Mouse (Mus musculus): Measurements from ENCODE around the gene Miox. TPM values are rescaled to one million over a fixed set of nuclear protein-coding genes. Genes with fewer than 3 reads are reported as not detected.

The Miox gene
- polyA plus RNA-seq, 1 experiment from 2014 or later: 7.1 TPM

GRCm38 (mm10) chr15:89352795-89353194 lies 18.6 kb downstream of the Miox start:
- Histone ChIP-seq H3K4me2 (no peak overlapping the region), H3K4me1 (peaks cover 24% of the 10 kb centered on the region), H3K27ac (no peak overlapping the region), H3K36me3 (peaks cover 44% of the 10 kb centered on the region), H3K9ac (no peak overlapping the region), H3K27me3 (no peaks in the 10 kb centered on the region), H3K4me3 (replicated peaks) (no peak overlapping the region), H3K9me3 (replicated peaks) (no peaks in the 10 kb centered on the region)
- ATAC-seq (replicated peaks; ENCODE audit: low FRiP score): no peak
- WGBS: 95% methylated on average over 12 of the region's 12 CpGs

DNA sequence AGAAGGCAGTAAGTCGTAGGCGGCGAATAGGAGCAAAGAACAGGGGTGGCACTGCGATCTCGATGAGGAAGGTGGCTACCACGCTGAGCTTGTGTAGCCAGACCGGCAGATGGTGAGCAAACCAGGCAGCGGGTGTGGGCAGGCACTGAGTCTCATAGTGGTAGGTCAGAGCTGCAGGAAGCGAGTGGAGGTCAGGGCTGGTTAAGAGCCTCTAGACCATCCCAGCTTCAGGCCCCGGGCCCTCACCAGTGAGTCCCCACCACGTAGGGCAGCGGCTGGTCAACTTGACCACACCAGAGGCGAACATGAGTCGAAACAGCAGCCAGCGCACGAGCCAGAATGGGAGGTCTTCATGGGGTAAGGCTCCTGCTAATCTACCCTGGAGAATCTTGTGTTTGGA lies 19.6 kb downstream of the Miox start:
- Histone ChIP-seq H3K27ac (no peak overlapping the region), H3K9me3 (replicated peaks) (no peaks in the 10 kb centered on the region), H3K9ac (no peak overlapping the region; the same call in 1 of the 2 replicates), H3K4me2 (peak overlapping the region; percentile 69; the same call in 1 of the 2 replicates), H3K4me1 (peaks cover 30% of the 10 kb centered on the region), H3K4me3 (replicated peaks) (peak overlapping the region; percentile 86; the same call in 1 of the 2 replicates), H3K27me3 (no peaks in the 10 kb centered on the region), H3K36me3 (peaks cover 51% of the 10 kb centered on the region)
- no peak for ATAC-seq (replicated peaks; ENCODE audit: low FRiP score)
- WGBS: 96% methylated on average over 16 of the region's 16 CpGs

DNA sequence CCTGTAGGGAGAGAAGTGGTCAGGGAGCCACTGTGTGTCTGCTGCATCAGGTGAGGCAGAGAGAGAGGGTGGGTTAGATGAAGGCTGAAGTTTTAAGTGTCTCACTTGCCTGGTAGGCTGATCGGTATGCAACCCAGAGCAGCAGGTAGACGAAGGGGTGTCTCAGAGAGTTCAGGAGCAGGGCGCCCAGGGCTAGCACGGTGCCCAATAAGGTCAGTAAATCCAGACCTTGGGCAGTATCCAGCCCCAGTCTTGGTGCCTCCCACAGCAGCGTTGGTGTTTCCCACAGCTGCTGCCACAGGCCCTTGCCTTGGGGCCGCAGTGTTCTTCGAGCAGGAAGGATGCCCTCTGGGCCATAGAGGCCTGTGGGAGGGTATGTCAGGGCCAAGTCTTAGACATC lies 20.3 kb downstream of the Miox start:
- Histone ChIP-seq H3K4me2 (peak overlapping the region; percentile 69), H3K9ac (peak overlapping the region; percentile 78), H3K4me3 (replicated peaks) (peak overlapping the region; percentile 86), H3K36me3 (peaks cover 52% of the 10 kb centered on the region), H3K27ac (0 out of 2 replicates have a peak overlapping the region, but pooled peaks have one; percentile 92), H3K9me3 (replicated peaks) (no peaks in the 10 kb centered on the region), H3K27me3 (no peaks in the 10 kb centered on the region), H3K4me1 (peaks cover 30% of the 10 kb centered on the region)
- no peak for ATAC-seq (replicated peaks; ENCODE audit: low FRiP score)
- 66% methylated on average over 7 of the region's 7 CpGs for WGBS

DNA sequence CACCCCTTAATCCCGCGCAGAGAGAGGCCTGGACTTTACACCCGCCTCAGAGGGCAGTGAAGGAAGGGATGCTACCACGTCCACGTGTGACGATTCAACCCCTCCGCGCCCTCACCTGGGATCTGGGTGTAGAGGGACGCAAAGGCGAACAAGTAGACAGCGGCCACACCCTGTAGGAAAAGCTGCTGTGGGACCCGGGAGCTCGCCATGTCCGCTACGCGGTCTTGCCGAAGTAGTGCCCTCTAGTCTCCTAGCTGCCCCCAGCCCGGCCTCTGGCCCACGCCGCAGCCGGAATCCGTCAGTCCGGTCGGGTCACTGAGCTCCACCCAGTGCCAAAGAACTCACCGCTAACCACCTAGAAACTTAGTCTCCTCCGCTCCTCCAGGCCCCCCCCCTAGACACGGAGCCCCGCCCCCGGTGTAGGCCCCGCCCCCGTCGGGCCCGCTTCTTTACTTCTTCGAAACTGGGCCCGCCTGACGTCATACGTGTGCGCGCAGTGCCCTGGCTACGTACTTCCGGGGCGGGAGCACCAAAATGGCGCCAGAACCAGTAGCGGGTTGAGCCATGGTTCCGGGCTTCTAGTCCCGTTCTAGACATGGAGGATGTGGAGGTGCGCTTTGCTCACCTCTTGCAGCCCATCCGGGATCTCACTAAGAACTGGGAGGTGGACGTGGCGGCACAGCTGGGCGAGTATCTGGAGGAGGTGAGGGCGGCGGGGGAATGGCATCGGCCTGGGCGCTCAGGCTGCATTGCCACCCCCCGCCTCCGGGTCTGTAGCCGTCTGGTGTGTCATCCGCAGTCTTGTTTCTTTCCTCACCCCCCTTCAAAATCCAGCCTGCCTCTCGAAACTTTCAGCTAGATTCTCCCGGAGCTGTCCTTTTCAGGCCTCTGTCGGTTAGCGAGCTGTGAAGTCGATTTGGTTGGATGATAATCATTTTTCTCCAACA lies 21.3 kb downstream of the Miox start, which contains the start of the genes Lmf2 and Ncaph2:
Gene Lmf2 (minus strand): TSS at position 419 of the 947 bp plus-strand sequence.
Gene Ncaph2 (plus strand): TSS at position 479 of the 947 bp plus-strand sequence.
- Histone ChIP-seq H3K27ac (peak within 1 kb of the TSS; percentile 92), H3K4me2 (peak within 1 kb of the TSS; percentile 69), H3K4me3 (replicated peaks) (peak within 1 kb of the TSS; percentile 86), H3K4me1 (peaks cover 30% of the 10 kb centered on the region), H3K9me3 (replicated peaks) (no peaks in the 10 kb centered on the region), H3K9ac (peak within 1 kb of the TSS; percentile 78), H3K36me3 (peaks cover 54% of the 10 kb centered on the region), H3K27me3 (no peaks in the 10 kb centered on the region)
- WGBS: under 1% methylated on average over 64 of the region's 64 CpGs
- peak; percentile 89 for ATAC-seq (replicated peaks; ENCODE audit: low FRiP score)

GRCm38 (mm10) chr15:89356372-89356771 lies 22.2 kb downstream of the Miox start:
- Histone ChIP-seq H3K36me3 (peaks cover 54% of the 10 kb centered on the region), H3K4me2 (peak overlapping the region; percentile 69), H3K9me3 (replicated peaks) (no peaks in the 10 kb centered on the region), H3K9ac (peak overlapping the region; percentile 78), H3K27ac (peak overlapping the region; percentile 92), H3K27me3 (no peaks in the 10 kb centered on the region), H3K4me3 (replicated peaks) (peak overlapping the region; percentile 86), H3K4me1 (peaks cover 30% of the 10 kb centered on the region)
- peak; percentile 83 for ATAC-seq (replicated peaks; ENCODE audit: low FRiP score)
- WGBS: under 1% methylated on average over 15 of the region's 15 CpGs

DNA sequence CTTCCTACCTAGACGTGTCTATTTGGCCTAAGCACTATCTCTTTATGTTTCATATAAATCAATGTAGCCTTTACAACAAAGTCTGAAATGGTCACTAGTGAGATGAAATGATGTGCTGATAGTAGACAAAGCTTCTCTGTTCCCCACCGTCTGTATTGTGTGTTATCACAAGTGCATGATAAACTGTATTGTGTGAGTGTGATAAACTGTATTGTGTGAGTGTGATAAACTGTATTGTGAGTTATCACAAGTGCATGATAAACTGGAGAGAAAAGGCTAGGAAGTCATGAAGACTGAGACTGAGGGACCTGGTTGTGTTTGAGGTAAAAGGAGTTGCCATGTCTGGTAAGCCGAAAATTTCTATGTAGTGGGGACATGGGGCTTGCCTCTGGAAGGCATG lies 24.6 kb downstream of the Miox start:
- H3K4me2 ChIP-seq: no peak overlapping the region
- H3K9me3 ChIP-seq (replicated peaks): no peaks in the 10 kb centered on the region
- WGBS: 80% methylated on average over 3 of the region's 3 CpGs
- peaks cover 27% of the 10 kb centered on the region for H3K4me1 ChIP-seq
- no peak overlapping the region for H3K9ac ChIP-seq
- H3K27ac ChIP-seq: no peak overlapping the region
- H3K4me3 ChIP-seq (replicated peaks): no peak overlapping the region
- H3K27me3 ChIP-seq: no peaks in the 10 kb centered on the region
- peaks cover 54% of the 10 kb centered on the region for H3K36me3 ChIP-seq
- ATAC-seq (replicated peaks; ENCODE audit: low FRiP score): no peak

DNA sequence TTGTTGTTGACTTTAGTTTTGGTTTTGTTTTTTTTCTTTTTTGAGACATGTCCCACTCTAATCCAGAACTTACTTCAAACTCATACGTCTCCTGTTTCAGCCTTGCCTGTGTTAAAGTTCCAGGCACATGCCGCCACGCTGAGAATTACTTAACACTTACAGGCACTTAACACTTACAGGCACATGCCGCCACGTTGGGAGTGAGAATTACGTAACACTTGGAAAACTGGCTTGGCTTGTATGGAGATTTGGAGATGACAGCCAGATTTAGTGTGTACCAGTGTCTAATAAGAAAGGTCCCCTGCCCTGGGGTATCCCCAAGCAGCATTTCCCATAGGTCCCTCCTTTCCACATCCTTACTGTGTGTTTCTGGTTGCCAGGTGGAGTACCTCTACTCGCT lies 28.9 kb downstream of the Miox start:
- peaks cover 91% of the 10 kb centered on the region for H3K36me3 ChIP-seq
- H3K27ac ChIP-seq: no peak overlapping the region
- no peak for ATAC-seq (replicated peaks; ENCODE audit: low FRiP score)
- no peaks in the 10 kb centered on the region for H3K9me3 ChIP-seq (replicated peaks)
- 90% methylated on average over 7 of the region's 7 CpGs for WGBS
- no peak overlapping the region for H3K9ac ChIP-seq
- H3K4me1 ChIP-seq: peaks cover 3% of the 10 kb centered on the region; the same call in 1 of the 2 replicates
- H3K4me3 ChIP-seq (replicated peaks): no peak overlapping the region
- no peak overlapping the region for H3K4me2 ChIP-seq
- no peaks in the 10 kb centered on the region for H3K27me3 ChIP-seq

GRCm38 (mm10) chr15:89365141-89365551 lies 30.9 kb downstream of the Miox start:
- WGBS: 92% methylated on average over 4 of the region's 4 CpGs

DNA sequence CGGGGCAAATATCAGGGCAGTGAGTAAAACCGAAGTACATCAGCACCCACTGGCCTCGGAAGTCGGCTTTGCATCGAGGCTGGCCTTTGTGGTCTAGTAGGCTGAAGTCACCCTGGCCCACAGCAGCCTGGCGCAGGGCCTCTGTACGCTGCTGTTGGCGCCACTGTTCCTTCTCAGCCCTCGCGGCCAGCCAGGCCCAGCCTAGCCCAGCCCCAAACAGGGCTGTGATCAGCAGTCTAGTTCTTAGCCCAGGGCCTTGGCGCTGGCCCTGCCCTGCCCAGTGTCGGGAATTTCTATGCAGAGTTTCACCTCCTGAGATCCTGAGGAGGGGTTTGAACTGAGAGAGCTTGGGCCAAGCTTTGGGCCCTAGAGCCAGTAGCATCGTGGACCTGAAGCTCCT lies 37.9 kb downstream of the Miox start:
- 89% methylated on average over 13 of the region's 13 CpGs for WGBS
- no peak overlapping the region for H3K27ac ChIP-seq

More at GRCm38 (mm10) chr15:89365141-89365551, 30.9 kb downstream of the Miox start:
- Histone ChIP-seq H3K4me2 (no peak overlapping the region), H3K27ac (no peak overlapping the region), H3K9me3 (replicated peaks) (no peaks in the 10 kb centered on the region), H3K9ac (no peak overlapping the region), H3K4me1 (no peaks in the 10 kb centered on the region), H3K36me3 (peaks cover 100% of the 10 kb centered on the region), H3K27me3 (no peaks in the 10 kb centered on the region), H3K4me3 (replicated peaks) (no peak overlapping the region)
- no peak for ATAC-seq (replicated peaks; ENCODE audit: low FRiP score)

DNA sequence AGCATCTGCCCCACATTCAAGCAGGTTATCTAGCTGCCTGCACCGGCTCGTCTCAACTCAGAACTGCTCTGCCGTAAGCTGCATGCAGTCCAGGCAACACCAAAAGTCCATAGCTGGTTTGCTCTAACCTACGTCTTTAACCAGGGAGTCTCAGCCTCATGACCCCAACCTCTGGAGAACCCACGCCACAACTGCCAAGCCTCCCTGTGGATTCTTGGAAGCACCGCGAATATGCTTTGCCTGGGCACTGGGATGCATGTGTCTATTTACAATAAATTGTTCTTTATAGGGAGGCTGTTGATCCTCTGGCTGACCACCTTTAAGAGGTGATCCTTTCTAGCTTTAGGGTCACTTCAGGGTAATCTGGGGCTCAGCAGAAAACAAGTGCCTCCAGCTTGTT lies 38.3 kb downstream of the Miox start:
- peak overlapping the region; percentile 97; the same call in 1 of the 2 replicates for H3K27ac ChIP-seq
- no peak for ATAC-seq (replicated peaks; ENCODE audit: low FRiP score)
- peaks cover 19% of the 10 kb centered on the region for H3K27me3 ChIP-seq
- H3K9me3 ChIP-seq (replicated peaks): no peaks in the 10 kb centered on the region
- WGBS: 79% methylated on average over 7 of the region's 7 CpGs
- H3K4me3 ChIP-seq (replicated peaks): peak overlapping the region; percentile 69
- H3K9ac ChIP-seq: peak overlapping the region; percentile 79; the same call in 1 of the 2 replicates
- H3K4me1 ChIP-seq: peaks cover 30% of the 10 kb centered on the region
- H3K36me3 ChIP-seq: peaks cover 53% of the 10 kb centered on the region
- H3K4me2 ChIP-seq: peak overlapping the region; percentile 95

More for the DNA sequence above, 37.9 kb downstream of the Miox start:
- peaks cover 14% of the 10 kb centered on the region for H3K27me3 ChIP-seq
- H3K9ac ChIP-seq: no peak overlapping the region
- H3K4me3 ChIP-seq (replicated peaks): no peak overlapping the region
- H3K4me2 ChIP-seq: no peak overlapping the region; the same call in 1 of the 2 replicates
- peaks cover 26% of the 10 kb centered on the region for H3K4me1 ChIP-seq
- H3K36me3 ChIP-seq: peaks cover 57% of the 10 kb centered on the region
- no peaks in the 10 kb centered on the region for H3K9me3 ChIP-seq (replicated peaks)
- no peak for ATAC-seq (replicated peaks; ENCODE audit: low FRiP score)

- WGBS: under 1% methylated on average over 35 of the region's 35 CpGs
- Histone ChIP-seq H3K4me2 (peak overlapping the region; percentile 95), H3K4me1 (peaks cover 36% of the 10 kb centered on the region), H3K9me3 (replicated peaks) (no peaks in the 10 kb centered on the region), H3K36me3 (peaks cover 46% of the 10 kb centered on the region), H3K4me3 (replicated peaks) (peak overlapping the region; percentile 69), H3K9ac (peak overlapping the region; percentile 79), H3K27me3 (peaks cover 25% of the 10 kb centered on the region), H3K27ac (peak overlapping the region; percentile 97)
- peak; percentile 87 for ATAC-seq (replicated peaks; ENCODE audit: low FRiP score)
Observed at GRCm38 (mm10) chr15:89373027-89373761, 39.0 kb downstream of the Miox start.

Data from kidney, embryonic 15.5 days (tissue).